Comparison of ENCODE assay signal across 8 mouse cellular contexts in the genomic region with DNA sequence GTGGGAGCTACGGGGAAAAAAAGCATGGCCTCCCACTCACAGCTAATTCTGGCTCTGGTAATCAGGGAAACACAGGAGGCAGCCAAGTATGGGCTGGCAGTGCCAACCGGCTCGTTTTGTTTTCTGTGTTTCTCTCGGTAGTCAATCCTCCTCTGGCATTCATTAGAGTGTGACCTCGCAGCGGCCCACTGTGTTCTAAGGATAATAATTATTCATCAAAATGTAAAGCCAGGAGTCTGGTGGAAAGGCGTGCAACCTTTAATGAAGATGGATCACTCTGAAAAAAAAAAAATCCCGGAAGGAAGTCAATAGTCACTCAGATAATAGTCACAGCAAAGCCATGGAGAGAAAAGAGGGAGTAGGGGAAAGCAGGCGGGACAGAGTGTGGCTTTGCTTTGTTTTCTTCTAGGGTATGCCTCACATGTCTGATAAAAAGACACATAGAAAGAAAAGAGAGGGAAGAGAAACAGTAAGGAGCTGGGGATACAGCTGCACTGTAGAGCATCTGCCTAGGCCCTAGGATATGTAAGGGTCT. TPM values are rescaled to one million over a fixed set of nuclear protein-coding genes. Genes with fewer than 3 reads are reported as not detected.
A peak's percentile ranks its signal among the peaks of the same experiment; 100 is the strongest.
DNase-seq lines count a peak whose midpoint lies in the region; ATAC-seq and TF ChIP-seq lines count a peak whose summit lies in the region.
"Had no signal": no experiment of that assay in that cellular context is flagged by ENCODE, and none has a peak within 500 bp of the region (broad histone marks: within the 10 kb centered on the region; RNA-seq: fewer than 3 reads in every experiment).

No protein-coding gene starts in this region.

- ATAC-seq in monocyte, adult 5-6 weeks (replicated peaks; ENCODE audit: insufficient number of reproducible peaks, low FRiP score, low TSS enrichment, poor library complexity, severe bottlenecking): no peak

- no peak overlapping the region for H3K27ac ChIP-seq in left cerebral cortex, adult 2 months
- H3K27ac ChIP-seq: liver, embryonic 14.5 days had no signal

- no peak for TF ChIP-seq CTCF in left cerebral cortex, adult 2 months (IDR thresholded peaks at IDR 0.05)

- intact Hi-C loops in left cerebral cortex, adult 2 months (cut with DNase I): no loop called here

- peak; percentile 72 for DNase-seq in right cerebral cortex, adult 18-20 months
- no peak for DNase-seq in right cerebral cortex, postnatal 14 days
- DNase-seq in frontal cortex, postnatal 10 days (ENCODE audit: low spot score in 2 of 2): peak; percentile 42 to 48
- DNase-seq in left cerebral cortex, adult 2 months (ENCODE audit: extremely low spot score in 1 of 2, low spot score in 2 of 2): peak; percentile 53 to 55
- DNase-seq in urinary bladder, adult 18-20 months (ENCODE audit: low spot score in 2 of 2): no peak
- DNase-seq in spleen, postnatal 4 days (ENCODE audit: low spot score in 2 of 2): no peak

- no peak overlapping the region for H3K4me3 ChIP-seq in left cerebral cortex, adult 2 months

RNA-seq across cellular contexts. Expression of gene Usp44, which starts 59.4 kb away (rescaled TPM):
- total RNA-seq in left cerebral cortex, adult 2 months (2021): not detected
- total RNA-seq in monocyte, adult 5-6 weeks (2017): 0.29 TPM in 1 of 3 replicates, not detected in the others

Comparison
In these comparisons a context has a peak if more than half of its experiments do, and no peak if none do; other contexts are left out.
1. DNase-seq: peak in right cerebral cortex, adult 18-20 months (single experiment), frontal cortex, postnatal 10 days (2 of 2) and left cerebral cortex, adult 2 months (2 of 2); none in right cerebral cortex, postnatal 14 days (single experiment), urinary bladder, adult 18-20 months (0 of 2) and spleen, postnatal 4 days (0 of 2).